Mouse (Mus musculus): ENCODE measurements at regions not wholly inside any gene's neighbourhood (a gene's known extent, or its start where the extent isn't known, plus 50 kb on each side); places are given as distances from the start of the nearest gene placed in this dataset.
A peak's percentile ranks its signal among the peaks of the same experiment; 100 is the strongest.

DNA sequence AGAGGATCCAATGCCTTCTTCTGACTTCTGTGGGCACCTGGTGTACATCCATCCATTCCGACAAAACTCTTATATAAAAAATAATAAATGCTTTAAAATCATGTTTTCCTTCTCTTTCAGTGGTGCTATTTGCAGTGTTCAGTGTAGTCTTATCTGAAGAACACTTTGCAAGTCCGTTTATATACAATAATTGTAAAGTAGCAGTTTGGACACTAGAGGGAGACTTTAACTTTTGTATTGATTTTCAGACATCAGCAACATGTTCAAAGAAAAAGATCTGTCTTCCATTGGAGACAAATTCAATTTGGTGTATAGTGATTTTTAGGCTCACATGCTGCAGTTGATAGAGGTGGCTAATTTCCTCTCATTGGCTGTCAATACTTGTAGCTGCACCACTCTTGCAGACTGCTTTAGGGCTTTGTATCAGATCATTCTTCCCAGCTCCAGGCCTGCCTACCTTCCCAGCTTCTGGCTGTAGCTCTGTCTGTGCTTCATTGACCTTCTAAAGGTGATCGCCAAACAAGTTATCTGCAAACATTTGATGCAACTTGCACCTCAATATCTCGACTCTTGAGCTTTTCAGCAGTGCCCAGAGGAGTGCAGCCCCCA lies 74.8 kb upstream of the Sult1c1 start:
- DNase-seq (ENCODE audit: low spot score): peak; percentile 21

DNA sequence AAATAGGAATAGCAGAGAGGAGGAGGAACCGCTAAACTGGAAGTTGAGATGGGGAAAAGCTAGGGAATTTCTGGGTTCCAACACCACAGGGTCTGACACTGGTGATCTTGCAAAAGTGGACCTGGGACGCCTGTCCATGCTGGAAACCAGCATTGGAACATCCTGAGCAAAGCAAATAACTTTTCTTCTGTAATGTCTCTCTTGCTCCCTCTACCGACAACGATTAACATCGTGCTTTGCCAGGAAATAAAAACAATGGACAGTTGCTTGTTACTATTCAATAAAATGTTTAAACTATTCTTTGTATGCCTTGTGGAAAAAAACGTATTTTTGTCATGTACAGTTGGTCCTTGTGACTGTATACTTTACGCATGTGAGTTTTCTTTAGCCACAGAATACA lies 70.8 kb upstream of the Sult1c1 start:
- peak; percentile 20 for DNase-seq (ENCODE audit: low spot score)

Data from layer of hippocampus, adult 9-10 months (tissue).